Mouse (Mus musculus) embryonic facial prominence, embryonic 14.5 days (tissue): ENCODE measurements at regions not wholly inside any gene's neighbourhood (a gene's known extent, or its start where the extent isn't known, plus 50 kb on each side); places are given as distances from the start of the nearest gene placed in this dataset.
A peak's percentile ranks its signal among the peaks of the same experiment; 100 is the strongest.

Experiments used
- ATAC-seq: fragments of 200-750 bp; cut with Nextera tagmentation; 2 replicates; pipeline ENCODE4 v1.8.0; 2017; ENCODE audit warnings: low read depth, moderate number of reproducible peaks, moderate TSS enrichment
- DNase-seq: peaks from one replicate; pipeline ENCODE4 v3.0.0-alpha.2; 2015; ENCODE audit warnings: low spot score
- H3K27ac ChIP-seq: fragments of 300-500 bp; sonication (generic); replicated peaks from 2 replicates; pipeline ENCODE4 v1.5.1; 2014; ENCODE audit warnings: low read depth, mild to moderate bottlenecking, low read length, moderate library complexity
- H3K27me3 ChIP-seq: fragments of 300-500 bp; sonication (generic); replicated peaks from 2 replicates; pipeline ENCODE4 v1.6.1; 2014; ENCODE audit warnings: low read length; ENCODE audit not compliant: control insufficient read depth, insufficient read depth
- H3K36me3 ChIP-seq: fragments of 300-500 bp; sonication (generic); 2 replicates; pipeline ENCODE4 v1.6.1; 2014; ENCODE audit warnings: low read length, mixed read lengths; ENCODE audit not compliant: control insufficient read depth, insufficient read depth
- H3K4me1 ChIP-seq: fragments of 300-500 bp; sonication (generic); 2 replicates; pipeline ENCODE4 v1.6.1; 2014; ENCODE audit warnings: antibody characterized with exemption, low read length; ENCODE audit not compliant: control insufficient read depth, insufficient read depth
- H3K4me2 ChIP-seq: fragments of 300-500 bp; sonication (generic); 2 replicates; pipeline ENCODE4 v1.6.1; 2014; ENCODE audit warnings: low read depth, mild to moderate bottlenecking, low read length, moderate library complexity, mixed read lengths
- H3K4me3 ChIP-seq: fragments of 300-500 bp; sonication (generic); 2 replicates; pipeline ENCODE4 v1.5.1; 2014; ENCODE audit warnings: low read depth, mild to moderate bottlenecking, low read length
- H3K9ac ChIP-seq: fragments of 300-500 bp; sonication (generic); 2 replicates; pipeline ENCODE4 v1.6.1; 2014; ENCODE audit warnings: low read depth, mild to moderate bottlenecking, low read length, moderate library complexity, mixed read lengths
- H3K9me3 ChIP-seq: fragments of 300-500 bp; sonication (generic); 2 replicates; pipeline ENCODE4 v1.6.1; 2016; ENCODE audit warnings: low read length; ENCODE audit not compliant: control insufficient read depth
- WGBS: fragments of 180-500 bp; shearing (Covaris S2); extraction: QIAGEN DNeasy Blood & Tissue Kit; methylation state at CpG from one replicate; pipeline ENCODE4 v1.1.7; 2014; 5-methylcytosine and 5-hydroxymethylcytosine counted together

- ATAC-seq (peak; percentile 39; the same call in 1 of the 2 replicates), DNase-seq (peak; percentile 81)
- H3K4me3 ChIP-seq, result no peak overlapping the region
- no peak overlapping the region for H3K4me2 ChIP-seq
- no peaks in the 10 kb centered on the region for H3K27me3 ChIP-seq
- no peak overlapping the region for H3K27ac ChIP-seq
- 23% methylated on average over 3 of the region's 3 CpGs for WGBS
- H3K36me3 ChIP-seq, result no peaks in the 10 kb centered on the region
- no peak overlapping the region for H3K9ac ChIP-seq
- no peaks in the 10 kb centered on the region for H3K9me3 ChIP-seq
- peaks cover 17% of the 10 kb centered on the region for H3K4me1 ChIP-seq
Observed at GRCm38 (mm10) chr9:67107938-67108337, 58.7 kb upstream of the Tpm1 start.

DNA sequence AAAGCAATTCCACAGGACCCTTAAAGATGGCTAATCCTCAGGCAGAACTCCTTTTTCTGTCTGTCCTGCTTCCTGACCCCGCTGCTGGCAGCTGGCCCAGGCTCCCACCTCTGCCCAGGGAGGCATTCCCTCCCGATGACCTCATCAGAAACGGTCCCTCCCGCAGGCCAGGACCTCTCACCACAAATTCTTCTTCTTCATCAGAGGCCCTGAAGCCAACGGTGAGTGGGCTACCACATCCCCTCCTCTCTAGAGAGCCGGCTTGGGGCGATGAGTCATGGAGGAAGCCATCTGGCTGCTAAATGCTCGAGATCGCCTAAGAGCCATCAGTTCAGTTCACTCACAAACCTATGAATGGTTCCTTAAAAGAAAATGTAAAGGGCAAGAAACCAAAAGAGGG is 56.7 kb upstream of the Tpm1 start:
- no peaks in the 10 kb centered on the region for H3K9me3 ChIP-seq
- ATAC-seq, result peak; percentile 50
- H3K27me3 ChIP-seq, result no peaks in the 10 kb centered on the region
- peak; percentile 64 for DNase-seq
- H3K4me3 ChIP-seq, result no peak overlapping the region
- peak overlapping the region; percentile 42; the same call in 1 of the 2 replicates for H3K27ac ChIP-seq
- H3K4me1 ChIP-seq, result peaks cover 22% of the 10 kb centered on the region
- 14% methylated on average over 9 of the region's 9 CpGs for WGBS
- no peak overlapping the region for H3K9ac ChIP-seq
- H3K36me3 ChIP-seq, result no peaks in the 10 kb centered on the region
- H3K4me2 ChIP-seq, result no peak overlapping the region

DNA sequence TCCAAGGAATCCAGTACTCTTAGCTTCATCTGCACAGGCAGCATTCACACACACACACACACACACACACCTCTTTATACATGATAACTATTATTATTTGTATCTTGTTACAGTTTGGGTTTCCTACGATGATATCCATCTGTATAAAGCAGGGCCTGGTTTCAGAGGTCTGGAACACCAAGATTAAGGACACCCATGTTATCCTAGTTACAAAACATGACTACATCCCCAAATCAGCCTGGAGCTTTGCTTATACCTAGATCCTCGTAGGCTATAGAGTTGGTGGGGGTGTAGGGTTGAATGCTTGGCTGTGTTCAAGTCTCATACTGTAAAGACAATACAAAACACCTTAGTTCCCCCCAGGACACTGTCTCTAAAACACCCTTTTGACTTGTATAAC is 56.0 kb upstream of the Tpm1 start:
- Histone ChIP-seq H3K36me3 (no peaks in the 10 kb centered on the region), H3K4me2 (no peak overlapping the region), H3K9me3 (no peaks in the 10 kb centered on the region), H3K27ac (peak overlapping the region; percentile 42; the same call in 1 of the 2 replicates), H3K4me3 (no peak overlapping the region), H3K9ac (no peak overlapping the region), H3K27me3 (no peaks in the 10 kb centered on the region), H3K4me1 (peaks cover 22% of the 10 kb centered on the region)
- DNase-seq (no peak), ATAC-seq (no peak)
- WGBS, result 63% methylated on average over 2 of the region's 2 CpGs

DNA sequence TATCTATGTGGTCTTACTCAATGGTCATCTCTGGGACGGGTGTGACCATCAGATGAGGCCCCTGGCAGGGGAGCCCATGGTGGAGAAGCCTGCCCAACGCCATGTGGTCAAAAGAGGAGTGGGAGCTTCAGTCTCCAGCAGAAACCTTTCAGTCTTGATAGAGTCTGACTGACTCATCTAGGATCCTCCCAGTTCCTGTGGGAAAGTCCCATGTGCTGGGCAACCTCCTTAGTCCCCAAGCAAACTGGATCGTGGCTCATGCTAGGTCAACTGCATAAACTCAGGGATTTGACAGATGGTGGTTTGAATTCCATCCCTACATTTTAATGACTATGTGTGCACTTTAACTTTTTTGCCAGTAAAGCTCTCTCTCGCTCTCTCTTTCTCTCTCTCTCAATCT is 55.4 kb upstream of the Tpm1 start:
- Histone ChIP-seq H3K36me3 (no peaks in the 10 kb centered on the region), H3K4me3 (no peak overlapping the region), H3K27me3 (no peaks in the 10 kb centered on the region), H3K4me1 (peaks cover 22% of the 10 kb centered on the region), H3K9ac (no peak overlapping the region), H3K9me3 (no peaks in the 10 kb centered on the region), H3K27ac (no peak overlapping the region), H3K4me2 (no peak overlapping the region)
- ATAC-seq (no peak), DNase-seq (peak; percentile 23)
- 69% methylated on average over 4 of the region's 4 CpGs for WGBS

DNA sequence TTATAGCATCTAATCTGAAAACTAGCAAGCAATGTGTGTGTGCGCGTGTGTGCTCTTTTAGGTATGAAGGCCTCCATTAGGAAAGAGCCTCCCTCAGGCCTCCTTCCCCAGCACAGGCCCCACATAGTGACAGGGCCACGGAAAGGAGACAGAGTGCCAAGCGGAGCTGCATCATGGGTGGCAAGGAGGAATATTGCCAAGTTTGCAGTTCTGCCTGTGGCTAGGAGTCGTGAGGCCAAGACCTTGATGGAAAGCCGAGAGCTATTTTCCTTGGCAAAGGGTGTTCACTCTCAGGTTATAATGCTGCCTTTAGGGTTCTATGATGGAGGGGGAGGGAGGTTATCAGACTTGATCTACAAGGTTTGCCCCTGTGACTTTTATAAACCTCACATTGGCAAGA is 53.4 kb upstream of the Tpm1 start:
- Histone ChIP-seq H3K4me1 (peaks cover 26% of the 10 kb centered on the region), H3K9me3 (no peaks in the 10 kb centered on the region), H3K27me3 (no peaks in the 10 kb centered on the region), H3K27ac (peak overlapping the region; percentile 45; the same call in 1 of the 2 replicates), H3K9ac (no peak overlapping the region; the same call in 1 of the 2 replicates), H3K4me3 (no peak overlapping the region), H3K36me3 (no peaks in the 10 kb centered on the region), H3K4me2 (no peak overlapping the region)
- ATAC-seq, result peak; percentile 51; the same call in 1 of the 2 replicates
- WGBS, result 38% methylated on average over 6 of the region's 6 CpGs
- DNase-seq, result peak; percentile 82

GRCm38 (mm10) chr9:67099471-67099870 is 50.3 kb upstream of the Tpm1 start:
- WGBS, result 52% methylated on average over 6 of the region's 6 CpGs
- H3K36me3 ChIP-seq, result no peaks in the 10 kb centered on the region
- no peak overlapping the region for H3K9ac ChIP-seq
- no peak overlapping the region for H3K27ac ChIP-seq
- H3K9me3 ChIP-seq, result no peaks in the 10 kb centered on the region
- ATAC-seq, result no peak
- H3K4me3 ChIP-seq, result no peak overlapping the region
- peaks cover 17% of the 10 kb centered on the region for H3K4me1 ChIP-seq
- no peak overlapping the region for H3K4me2 ChIP-seq
- DNase-seq, result no peak
- H3K27me3 ChIP-seq, result no peaks in the 10 kb centered on the region
